In genomic region chr15:98954425-98955253, GRCm38 (mm10) we compare ENCODE assay signal across 9 mouse cellular contexts. TPM values are rescaled to one million over a fixed set of nuclear protein-coding genes. Genes with fewer than 3 reads are reported as not detected.
DNase-seq lines count a peak whose midpoint lies in the region; ATAC-seq and TF ChIP-seq lines count a peak whose summit lies in the region.
"Had no signal": no experiment of that assay in that cellular context is flagged by ENCODE, and none has a peak within 500 bp of the region (broad histone marks: within the 10 kb centered on the region; RNA-seq: fewer than 3 reads in every experiment).

No protein-coding gene starts in this region.

- H3K27me3 ChIP-seq in ES-Bruce4 (ENCODE audit: control insufficient read depth, insufficient read depth, low read length, poor library complexity, severe bottlenecking), result no peaks in the 10 kb centered on the region
- no peaks in the 10 kb centered on the region for H3K27me3 ChIP-seq in embryonic facial prominence, embryonic 13.5 days
- H3K27me3 ChIP-seq in intestine, embryonic 15.5 days (replicated peaks), result no peaks in the 10 kb centered on the region
- H3K27me3 ChIP-seq: megakaryocyte, embryonic 14.5 days had no signal

- H3K27ac ChIP-seq in ES-Bruce4 (ENCODE audit: insufficient read depth, low read length), result peak overlapping the region; percentile 26; the same call in 1 of the 2 replicates
- H3K27ac ChIP-seq in embryonic facial prominence, embryonic 13.5 days, result peak overlapping the region; percentile 99
- H3K27ac ChIP-seq in intestine, embryonic 15.5 days, result peak overlapping the region; percentile 51; the same call in 1 of the 2 replicates

- DNase-seq in frontal cortex, postnatal 25 days (ENCODE audit: low spot score in 2 of 2), result no peak
- peak; percentile 65 for DNase-seq in neural tube, embryonic 10.5 days (ENCODE audit: extremely low spot score, low spot score)
- DNase-seq in urinary bladder, postnatal 14 days (ENCODE audit: low spot score), result no peak
- no peak for DNase-seq in urinary bladder, postnatal 10 days (ENCODE audit: low spot score)

- H3K9me3 ChIP-seq in ES-Bruce4 (replicated peaks; ENCODE audit: control insufficient read depth, insufficient read depth, low read length, poor library complexity, severe bottlenecking), result no peaks in the 10 kb centered on the region
- no peaks in the 10 kb centered on the region for H3K9me3 ChIP-seq in embryonic facial prominence, embryonic 13.5 days
- H3K9me3 ChIP-seq in intestine, embryonic 15.5 days, result no peaks in the 10 kb centered on the region
- H3K9me3 ChIP-seq: megakaryocyte, embryonic 14.5 days had no signal

- no peak for TF ChIP-seq EP300 in ES-Bruce4 (IDR thresholded peaks at IDR 0.05; ENCODE audit: insufficient read depth, low read depth, low read length)

- ATAC-seq in frontal cortex, adult (ENCODE audit: low TSS enrichment), result peak; percentile 42; the same call in 1 of the 2 replicates
- no peak for ATAC-seq in embryonic facial prominence, embryonic 13.5 days (ENCODE audit: insufficient number of reproducible peaks, insufficient read depth, low FRiP score, low TSS enrichment, low read depth)
- no peak for ATAC-seq in intestine, embryonic 15.5 days

- H3K36me3 ChIP-seq in ES-Bruce4 (ENCODE audit: control insufficient read depth, insufficient read depth, low read length, poor library complexity, severe bottlenecking), result peaks cover 2% of the 10 kb centered on the region; the same call in 1 of the 2 replicates
- peaks cover 7% of the 10 kb centered on the region for H3K36me3 ChIP-seq in embryonic facial prominence, embryonic 13.5 days
- H3K36me3 ChIP-seq in intestine, embryonic 15.5 days, result 0 out of 2 replicates have a peak, but pooled peaks cover under 1% of the 10 kb centered on the region

- TF ChIP-seq CTCF in ES-Bruce4 (IDR thresholded peaks at IDR 0.05; ENCODE audit: low read depth, low read length), result no peak

- no peak overlapping the region for H3K4me3 ChIP-seq in ES-Bruce4 (ENCODE audit: low read depth, low read length)
- peak overlapping the region; percentile 77 for H3K4me3 ChIP-seq in embryonic facial prominence, embryonic 13.5 days
- H3K4me3 ChIP-seq in intestine, embryonic 15.5 days (replicated peaks), result no peak overlapping the region

- peak overlapping the region; percentile 77 for H3K4me2 ChIP-seq in embryonic facial prominence, embryonic 13.5 days
- H3K4me2 ChIP-seq in intestine, embryonic 15.5 days (replicated peaks), result peak overlapping the region; percentile 36

- H3K9ac ChIP-seq in ES-Bruce4 (ENCODE audit: low read depth, poor library complexity, severe bottlenecking), result no peak overlapping the region
- H3K9ac ChIP-seq in embryonic facial prominence, embryonic 13.5 days, result peak overlapping the region; percentile 63
- no peak overlapping the region for H3K9ac ChIP-seq in intestine, embryonic 15.5 days

- WGBS in embryonic facial prominence, embryonic 13.5 days, result 12% methylated on average over 14 of the region's 14 CpGs
- 44% methylated on average over 14 of the region's 14 CpGs for WGBS in intestine, embryonic 15.5 days

- no peak for TF ChIP-seq POLR2A in ES-Bruce4 (IDR thresholded peaks at IDR 0.05; ENCODE audit: insufficient read depth, low read length)

- peaks cover 4% of the 10 kb centered on the region for H3K4me1 ChIP-seq in ES-Bruce4 (ENCODE audit: control insufficient read depth, insufficient read depth, low read length)
- peaks cover 18% of the 10 kb centered on the region for H3K4me1 ChIP-seq in embryonic facial prominence, embryonic 13.5 days
- H3K4me1 ChIP-seq in intestine, embryonic 15.5 days (replicated peaks), result peaks cover 6% of the 10 kb centered on the region

RNA-seq across cellular contexts. Expression of gene Tuba1a, which starts 1.1 kb away (rescaled TPM):
- polyA plus RNA-seq in ES-Bruce4 (2011; ENCODE audit: insufficient read depth, insufficient read length, low read depth, missing spikeins), result 700 and 767 TPM in 2 replicates
- 1,291 and 1,480 TPM in 2 replicates for polyA plus RNA-seq in embryonic facial prominence, embryonic 13.5 days (2015; fragmentation: Nextera tagmentation; extraction: Ambion mirVana)
- polyA plus RNA-seq in intestine, embryonic 15.5 days (2015; fragmentation: Nextera tagmentation; extraction: Ambion mirVana), result 981 and 999 TPM in 2 replicates

RNA-seq across cellular contexts. Expression of gene Gm49450, which starts 1.3 kb away (rescaled TPM):
- polyA plus RNA-seq in ES-Bruce4 (2011; ENCODE audit: insufficient read depth, insufficient read length, low read depth, missing spikeins), result not detected in 2 replicates
- not detected in 2 replicates for polyA plus RNA-seq in embryonic facial prominence, embryonic 13.5 days (2015; fragmentation: Nextera tagmentation; extraction: Ambion mirVana)
- polyA plus RNA-seq in intestine, embryonic 15.5 days (2015; fragmentation: Nextera tagmentation; extraction: Ambion mirVana), result not detected in 2 replicates

RNA-seq across cellular contexts. Expression of gene Tuba1b, which starts 20.3 kb away (rescaled TPM):
- 3,464 and 4,107 TPM in 2 replicates for polyA plus RNA-seq in ES-Bruce4 (2011; ENCODE audit: insufficient read depth, insufficient read length, low read depth, missing spikeins)
- polyA plus RNA-seq in embryonic facial prominence, embryonic 13.5 days (2015; fragmentation: Nextera tagmentation; extraction: Ambion mirVana), result 1,422 and 1,651 TPM in 2 replicates
- 1,296 and 1,330 TPM in 2 replicates for polyA plus RNA-seq in intestine, embryonic 15.5 days (2015; fragmentation: Nextera tagmentation; extraction: Ambion mirVana)

RNA-seq across cellular contexts. Expression of gene Lmbr1l, which starts 36.6 kb away (rescaled TPM):
- polyA plus RNA-seq in ES-Bruce4 (2011; ENCODE audit: insufficient read depth, insufficient read length, low read depth, missing spikeins), result 30.9 and 33.4 TPM in 2 replicates
- 26.8 and 27.8 TPM in 2 replicates for polyA plus RNA-seq in embryonic facial prominence, embryonic 13.5 days (2015; fragmentation: Nextera tagmentation; extraction: Ambion mirVana)
- 18.6 and 19.0 TPM in 2 replicates for polyA plus RNA-seq in intestine, embryonic 15.5 days (2015; fragmentation: Nextera tagmentation; extraction: Ambion mirVana)

RNA-seq across cellular contexts. Expression of gene Dhh, which starts 56.3 kb away (rescaled TPM):
- 0.40 and 0.78 TPM in 2 replicates for polyA plus RNA-seq in ES-Bruce4 (2011; ENCODE audit: insufficient read depth, insufficient read length, low read depth, missing spikeins)
- polyA plus RNA-seq in embryonic facial prominence, embryonic 13.5 days (2015; fragmentation: Nextera tagmentation; extraction: Ambion mirVana), result 0.52 and 0.54 TPM in 2 replicates
- polyA plus RNA-seq in intestine, embryonic 15.5 days (2015; fragmentation: Nextera tagmentation; extraction: Ambion mirVana), result 0.96 and 1.1 TPM in 2 replicates

Comparison
In these comparisons a context has a peak if more than half of its experiments do, and no peak if none do; other contexts are left out.
1. H3K27ac ChIP-seq: peak in every context shown above with its lines; median percentile 99 in embryonic facial prominence, embryonic 13.5 days; 51 in intestine, embryonic 15.5 days; 26 in ES-Bruce4.